Mouse (Mus musculus) hindlimb bud, embryonic 11.5 days (tissue): ENCODE results near the gene Unc5c.

ENCODE experiments used
- DNase-seq: peaks from one replicate; pipeline ENCODE4 v3.0.0-alpha.2; 2012; ENCODE audit warnings: low read depth, low spot score; ENCODE audit errors: extremely low spot score

The Unc5c gene

DNA sequence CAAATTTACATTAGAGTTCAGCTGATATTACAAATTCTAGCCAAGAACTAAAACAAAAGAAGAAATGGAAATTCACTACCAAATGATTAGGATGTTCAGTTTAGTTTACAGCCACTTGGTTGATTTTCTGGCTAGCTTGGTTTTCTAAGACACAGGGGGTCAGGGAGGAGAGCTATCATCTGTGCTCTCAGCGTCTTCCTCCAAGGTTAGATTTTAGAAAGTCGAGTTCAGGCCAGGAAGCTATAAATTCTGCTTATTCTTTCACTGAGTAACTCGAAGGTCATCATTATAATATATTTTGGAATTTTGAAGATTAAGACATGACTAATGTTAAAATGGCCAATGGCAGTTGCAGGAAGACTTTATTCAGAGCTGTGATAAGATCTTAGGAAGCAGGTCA lies 131.4 kb downstream of the Unc5c start:
- DNase-seq = no peak

DNA sequence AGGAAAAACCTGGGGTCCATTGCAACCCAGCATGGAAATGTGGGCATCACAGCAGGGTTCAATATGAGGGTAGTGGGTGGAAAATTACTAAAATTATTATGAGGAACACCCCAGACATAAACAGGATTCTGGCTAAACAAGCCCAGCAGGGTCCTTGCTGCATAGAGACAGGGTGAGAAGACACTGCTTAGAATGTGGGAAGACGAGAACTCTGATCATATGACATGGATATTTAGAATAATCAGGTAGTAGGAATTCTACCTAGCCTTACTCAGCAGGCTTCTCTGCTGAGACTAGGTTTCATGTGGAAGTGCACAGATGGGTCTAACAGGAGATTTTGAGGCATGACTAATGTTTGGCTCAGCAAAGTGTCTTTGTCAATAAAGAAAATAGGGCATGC lies 131.9 kb downstream of the Unc5c start:
- no peak for DNase-seq

DNA sequence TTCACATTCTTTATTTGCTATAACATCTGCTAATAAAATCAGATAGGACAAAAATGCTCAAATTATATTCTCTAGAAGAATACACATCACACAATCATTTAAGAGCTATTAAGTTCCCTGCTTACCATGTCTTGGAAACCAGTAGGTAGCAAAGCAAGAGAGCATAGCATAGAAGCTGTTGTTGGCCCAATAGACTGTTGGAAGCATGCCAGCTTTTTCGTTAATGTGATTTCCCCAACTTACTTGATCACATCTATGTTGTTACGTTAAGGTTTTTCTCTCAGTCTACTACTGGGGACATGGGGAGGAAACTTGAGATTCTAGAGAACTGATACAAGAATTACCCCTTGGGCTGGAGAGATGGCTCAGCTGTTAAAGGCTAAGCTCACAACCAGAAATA lies 133.0 kb downstream of the Unc5c start:
- no peak for DNase-seq

DNA sequence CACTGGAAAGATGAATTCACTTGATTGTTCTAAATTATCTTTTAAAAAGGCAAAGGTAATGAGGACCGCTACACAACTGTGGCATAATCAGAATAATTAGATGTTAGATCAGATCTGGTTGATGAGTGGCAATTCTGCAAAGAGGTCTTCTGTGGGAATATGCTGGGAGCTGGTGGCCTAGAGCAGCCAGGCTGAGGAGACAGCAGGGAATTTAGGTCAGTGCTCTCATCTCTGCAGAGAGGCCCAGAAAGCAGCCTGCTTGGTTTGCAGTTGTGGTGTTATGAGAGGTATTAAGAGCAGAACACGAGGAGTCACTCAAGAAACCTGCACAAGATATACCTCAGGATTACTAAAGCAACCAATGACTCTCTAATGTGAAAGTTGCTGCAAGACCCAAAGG lies 133.9 kb downstream of the Unc5c start:
- DNase-seq = no peak

DNA sequence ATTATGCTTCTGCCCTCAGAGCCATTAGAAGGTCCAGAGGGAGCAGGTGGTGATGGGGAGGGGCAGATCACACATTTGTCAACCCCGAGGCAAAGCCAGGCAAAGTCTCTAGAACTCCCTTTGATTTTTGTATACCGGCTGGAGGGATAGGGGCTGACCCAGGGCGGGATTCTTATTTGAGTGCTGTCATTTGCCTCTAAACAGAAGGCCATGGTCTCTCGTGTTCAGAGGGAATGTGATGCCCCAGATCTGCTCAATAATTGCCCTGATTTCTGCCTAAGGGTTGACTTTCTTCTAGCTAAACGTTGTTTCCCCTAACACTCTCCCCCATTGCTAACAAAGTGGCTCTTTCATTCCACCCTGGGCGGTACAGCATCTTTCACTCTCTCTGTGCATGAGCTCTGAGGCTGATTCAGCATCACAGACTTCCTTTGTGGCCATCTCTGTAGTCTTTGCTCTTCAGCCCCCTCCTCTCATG lies 136.1 kb downstream of the Unc5c start:
- no peak for DNase-seq

DNA sequence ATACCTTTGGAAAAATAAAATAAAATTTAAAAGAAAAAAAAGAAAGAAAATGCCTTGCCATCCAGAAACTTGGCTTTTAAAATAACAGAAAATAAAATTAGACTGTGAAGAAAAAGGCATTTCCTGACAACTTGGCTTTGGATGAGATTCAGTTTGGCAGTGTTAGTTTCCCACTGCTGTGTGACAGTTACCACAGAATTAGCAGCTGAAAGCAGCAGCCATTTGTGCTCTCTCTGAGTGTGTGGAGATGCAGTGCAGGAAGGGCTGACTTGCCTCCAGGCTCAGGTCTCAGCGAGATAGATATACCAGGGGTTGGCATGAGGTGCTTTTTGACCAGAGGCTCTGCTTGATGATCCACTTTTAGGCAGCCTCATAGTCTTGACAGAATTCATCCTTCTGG lies 151.7 kb downstream of the Unc5c start:
- no peak for DNase-seq

DNA sequence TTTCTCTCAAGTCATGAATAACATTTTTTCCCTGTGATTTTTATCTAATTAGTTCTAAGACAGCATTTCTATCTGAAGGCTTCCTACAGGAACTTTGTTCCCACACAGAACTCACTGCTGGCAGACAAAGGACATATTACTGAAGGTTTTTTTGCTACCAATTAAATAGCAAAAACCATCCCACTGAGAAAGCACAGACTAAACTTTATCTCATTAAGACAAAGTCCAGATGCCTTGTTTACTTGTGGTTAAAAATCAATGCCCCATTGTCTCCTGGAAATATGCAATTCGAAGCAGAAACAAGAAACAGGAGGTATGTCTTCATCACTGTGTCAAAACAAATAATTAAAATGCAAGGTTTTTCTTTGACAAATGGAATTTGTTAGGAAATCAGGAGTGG lies 153.7 kb downstream of the Unc5c start:
- DNase-seq = no peak

DNA sequence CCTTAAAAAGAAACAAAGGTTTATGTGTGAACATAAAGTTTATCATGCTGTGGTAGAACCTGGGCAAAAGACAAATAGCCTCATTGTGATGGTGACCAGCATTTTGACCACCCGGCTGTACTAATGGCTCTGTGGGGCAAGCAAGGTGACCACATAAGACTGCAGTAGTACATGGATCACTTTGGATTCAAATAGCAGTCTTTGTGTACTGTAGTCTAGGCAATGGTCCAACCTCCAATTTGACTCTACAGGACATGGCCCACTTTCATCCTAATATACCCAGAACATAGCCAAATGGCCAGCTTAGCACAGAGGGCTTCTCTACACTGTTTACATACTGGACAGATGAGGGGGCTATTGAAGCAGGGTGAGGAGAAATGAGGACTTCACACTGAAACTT lies 156.5 kb downstream of the Unc5c start:
- DNase-seq = no peak

DNA sequence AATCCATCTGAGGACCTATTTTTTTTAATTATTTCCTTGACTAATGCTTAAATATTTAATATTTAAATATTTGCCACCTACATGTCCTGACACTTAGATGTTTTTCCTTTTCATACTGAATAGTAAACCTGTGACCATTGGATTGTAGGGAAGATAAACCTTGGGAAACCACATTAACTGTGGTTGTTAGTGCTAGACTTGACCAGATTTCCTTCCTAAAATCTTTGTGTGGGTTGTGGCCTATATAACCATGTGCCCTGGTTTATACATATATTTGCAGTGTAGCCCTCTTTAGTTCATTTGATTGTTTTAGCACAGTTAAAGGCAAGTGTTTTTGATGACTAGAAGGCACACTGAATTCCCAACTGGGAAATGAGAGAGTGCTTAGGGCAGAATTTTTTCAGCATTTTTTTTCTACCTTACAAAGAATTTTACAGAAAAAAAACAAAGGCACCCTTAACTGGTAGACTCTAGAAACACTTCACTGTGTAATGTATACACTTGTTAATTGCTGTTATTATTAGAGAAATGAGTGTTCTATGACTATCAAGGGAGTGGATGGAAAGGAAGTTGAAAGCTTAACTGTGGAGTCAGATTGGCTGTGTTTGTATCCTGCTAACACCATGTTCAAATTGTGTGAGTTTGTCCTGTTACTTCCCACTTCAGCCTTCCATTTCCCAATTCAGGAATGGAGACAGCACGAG lies 162.1 kb downstream of the Unc5c start:
- no peak for DNase-seq

DNA sequence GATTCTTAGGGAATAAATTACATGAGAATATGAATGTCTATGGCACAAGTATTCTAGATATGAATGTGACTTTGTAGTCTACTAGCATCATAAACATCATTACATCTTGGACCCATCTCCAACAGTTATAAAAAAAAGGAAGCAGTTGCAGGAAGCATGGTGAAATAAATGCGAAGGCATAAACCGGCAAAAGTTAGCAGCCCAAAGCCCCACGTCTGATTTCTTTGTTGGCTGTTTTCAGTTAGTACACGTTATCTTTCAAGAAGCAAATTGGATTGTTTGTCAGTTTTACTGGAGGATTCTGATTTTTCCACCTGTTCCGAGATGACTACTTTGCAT lies 162.6 kb downstream of the Unc5c start:
- no peak for DNase-seq

DNA sequence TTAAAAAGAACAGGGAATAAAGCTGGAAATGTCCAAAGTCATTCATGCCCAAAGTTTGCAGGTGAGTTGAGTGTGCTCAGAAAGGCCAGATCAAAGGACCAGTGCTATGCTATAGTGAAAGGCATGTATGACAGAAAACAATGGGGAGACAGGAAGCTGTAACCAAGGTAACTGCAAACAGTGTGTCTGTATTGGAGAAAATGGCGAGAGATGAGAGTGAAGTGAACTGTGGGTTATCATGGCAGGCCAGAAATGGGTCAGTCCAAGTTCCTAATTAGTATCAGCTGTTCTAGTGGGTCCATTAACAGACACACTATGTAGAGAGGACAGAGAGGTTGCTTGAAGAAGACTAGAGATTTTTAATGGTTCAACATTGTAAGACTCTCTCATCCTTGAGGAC lies 164.4 kb downstream of the Unc5c start:
- DNase-seq = no peak

DNA sequence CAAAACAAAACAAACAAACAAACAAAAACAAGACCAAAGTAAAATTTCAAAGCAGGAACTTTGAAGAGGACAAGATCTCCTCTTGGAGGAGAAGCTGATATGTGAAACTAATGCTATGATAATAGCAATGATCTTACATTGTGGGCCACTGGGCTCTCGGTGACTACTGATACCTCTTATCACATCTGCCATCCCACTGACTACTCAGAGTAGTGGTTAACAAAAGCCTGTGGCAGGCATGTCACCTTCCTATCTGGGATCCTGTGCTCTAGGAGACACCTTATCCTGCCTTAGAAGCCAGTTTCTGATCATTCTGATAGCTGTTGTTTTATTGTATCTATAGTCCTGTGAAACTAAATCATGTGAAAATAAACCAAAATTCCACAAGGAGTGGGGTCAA lies 172.9 kb downstream of the Unc5c start:
- no peak for DNase-seq

DNA sequence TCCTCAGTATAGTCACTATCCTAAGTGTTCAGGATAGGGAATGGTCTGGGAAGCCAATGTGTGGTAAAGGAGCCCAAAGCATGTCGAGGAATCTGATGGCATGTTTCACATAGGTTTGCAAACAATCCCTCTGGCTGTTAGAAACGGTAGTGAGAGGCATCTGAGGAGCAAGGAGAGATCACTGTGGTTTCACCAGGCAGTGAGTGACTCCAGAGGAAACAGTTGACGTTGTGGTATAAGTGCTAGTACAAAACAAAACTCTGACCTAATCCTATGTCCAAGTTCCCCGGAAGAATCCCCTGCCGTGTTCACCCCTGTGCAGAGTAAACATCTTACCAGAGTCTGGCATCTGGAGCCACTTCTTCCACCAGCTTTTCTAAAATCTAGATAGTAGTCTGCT lies 179.2 kb downstream of the Unc5c start:
- no peak for DNase-seq

DNA sequence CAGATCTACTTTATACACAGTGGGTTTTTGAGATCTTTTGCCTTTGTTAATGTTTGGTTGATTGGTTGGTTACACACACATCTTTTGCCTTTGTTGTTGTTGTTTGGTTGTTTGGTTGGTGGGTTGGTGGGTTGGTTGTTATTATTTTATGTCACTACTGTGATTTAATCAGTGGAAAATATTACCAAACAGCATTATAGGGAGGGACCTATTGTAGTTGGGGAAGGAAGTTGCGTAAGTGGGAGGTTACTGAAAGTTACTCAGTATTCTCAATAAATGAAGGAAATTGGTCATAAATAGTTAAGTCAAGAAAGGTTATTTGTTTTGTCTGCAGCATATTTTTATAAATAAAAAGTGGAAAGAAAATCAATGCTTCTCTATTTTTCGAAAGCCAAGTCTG lies 181.6 kb downstream of the Unc5c start:
- no peak for DNase-seq

DNA sequence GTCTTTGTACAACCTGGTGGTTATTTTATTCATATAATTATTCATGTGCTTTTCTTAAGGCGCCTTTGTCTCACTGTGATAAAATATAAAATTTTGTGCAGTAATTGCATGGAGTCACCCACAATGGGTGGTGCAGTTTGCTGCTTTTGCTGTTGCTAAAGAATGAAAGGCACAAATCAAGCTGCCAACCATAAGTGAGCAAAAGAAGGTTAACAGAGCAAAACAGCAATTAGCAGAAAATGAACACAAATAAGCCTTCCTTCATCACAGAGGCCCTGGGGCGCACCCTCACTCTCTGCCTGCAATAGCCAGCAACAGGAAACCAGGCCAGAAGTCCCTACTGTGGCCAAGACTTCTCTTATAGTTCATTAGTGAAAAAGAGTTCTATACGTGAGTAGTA lies 185.6 kb downstream of the Unc5c start:
- DNase-seq = no peak

DNA sequence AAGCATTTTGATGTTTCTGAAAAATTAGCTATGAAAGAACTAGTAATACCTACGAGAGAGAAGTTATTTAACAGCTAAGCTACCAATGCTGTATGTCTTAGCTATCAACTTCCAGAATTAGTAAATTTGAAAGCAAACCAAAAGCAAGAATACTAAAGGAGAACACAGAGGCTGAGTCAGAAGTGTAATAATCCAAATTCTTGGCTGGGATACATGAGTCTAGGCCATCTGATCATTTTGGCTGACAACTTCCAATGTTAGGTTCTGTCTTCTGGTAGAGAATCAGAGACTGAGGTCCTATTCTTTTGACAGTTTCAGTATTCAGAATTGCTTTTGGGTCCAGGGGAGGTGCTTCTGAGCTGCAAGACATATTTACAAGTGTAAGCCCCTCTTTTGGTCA lies 188.9 kb downstream of the Unc5c start:
- no peak for DNase-seq

DNA sequence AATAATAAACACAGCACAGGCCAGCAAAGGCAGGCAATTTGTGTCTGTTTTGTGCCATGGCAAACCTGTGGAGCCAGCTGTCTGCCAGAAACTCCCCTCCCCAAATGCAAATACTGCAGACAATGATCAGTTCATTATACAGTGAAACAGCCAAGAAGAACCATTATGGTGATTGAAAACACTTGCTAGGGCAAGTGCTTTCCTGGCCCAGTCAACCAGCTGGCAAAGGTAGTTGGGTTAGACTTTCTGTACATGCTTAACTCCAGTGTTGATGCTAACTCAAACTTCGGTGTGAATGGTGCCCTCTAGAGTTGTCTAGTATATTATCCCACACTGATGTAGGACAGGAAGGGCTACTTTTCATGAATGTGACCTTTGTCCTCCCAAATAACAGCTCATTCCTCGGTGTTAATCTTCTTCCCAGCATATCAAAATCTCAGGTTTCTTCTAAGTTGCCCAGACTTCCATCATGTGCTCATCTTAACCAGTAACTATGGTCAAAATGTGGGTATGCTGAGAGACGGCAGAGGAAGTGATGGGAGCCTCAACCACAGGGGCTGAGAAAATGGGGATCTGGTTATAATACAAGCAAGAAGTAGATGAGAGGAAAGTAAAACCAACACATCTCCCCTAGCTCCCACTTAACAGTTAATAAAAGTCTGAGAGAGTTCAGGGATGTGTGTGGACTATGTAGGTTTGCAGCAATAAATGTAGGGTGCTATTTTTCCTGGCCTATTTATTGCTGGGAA lies 194.2 kb downstream of the Unc5c start:
- no peak for DNase-seq

DNA sequence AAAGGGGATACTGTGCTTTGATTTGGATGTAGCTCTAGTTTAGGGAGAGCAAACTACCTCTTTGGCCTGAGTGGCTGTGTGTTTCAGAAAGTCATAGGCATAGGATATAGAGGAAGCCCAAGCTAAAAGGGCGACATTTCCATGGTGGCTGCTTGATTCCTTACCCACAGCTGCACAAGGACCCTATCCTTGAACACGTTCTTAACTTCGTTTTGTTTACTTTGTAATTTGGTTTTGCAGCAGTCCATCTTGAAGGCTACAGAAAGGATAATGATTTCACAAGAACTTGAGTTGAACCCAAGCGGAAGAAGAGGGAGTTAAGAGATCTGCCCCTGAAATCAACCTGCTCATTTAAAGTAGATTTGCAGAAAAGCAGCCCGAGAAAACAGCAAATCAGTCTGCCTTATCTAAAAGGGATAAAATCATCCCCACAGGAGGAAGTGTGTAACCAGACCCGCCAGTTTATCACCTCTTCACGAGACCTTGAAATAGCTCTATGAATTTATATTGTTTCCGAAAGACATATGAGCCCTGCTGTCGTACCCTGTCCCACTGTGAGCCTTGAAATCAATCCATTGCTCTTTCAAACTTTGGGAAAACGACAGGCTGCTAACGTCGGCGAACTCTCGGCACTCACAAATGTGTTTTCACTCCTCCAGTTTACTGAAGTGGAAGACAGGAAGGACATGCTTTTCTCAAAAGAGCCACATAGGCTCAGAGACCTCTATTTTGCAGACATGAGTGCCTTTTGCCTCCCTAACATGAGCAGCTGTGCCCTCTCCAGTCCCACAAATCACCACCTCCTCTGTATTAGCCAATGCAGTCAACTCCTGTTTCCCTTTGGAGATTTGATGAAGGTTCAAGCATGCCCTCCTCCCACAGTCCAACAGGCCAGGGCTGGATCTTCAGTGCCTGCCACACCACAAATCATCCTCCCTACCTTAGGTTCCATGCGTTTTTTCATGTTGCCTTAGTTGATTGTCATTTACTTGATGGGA lies 195.3 kb downstream of the Unc5c start:
- no peak for DNase-seq

DNA sequence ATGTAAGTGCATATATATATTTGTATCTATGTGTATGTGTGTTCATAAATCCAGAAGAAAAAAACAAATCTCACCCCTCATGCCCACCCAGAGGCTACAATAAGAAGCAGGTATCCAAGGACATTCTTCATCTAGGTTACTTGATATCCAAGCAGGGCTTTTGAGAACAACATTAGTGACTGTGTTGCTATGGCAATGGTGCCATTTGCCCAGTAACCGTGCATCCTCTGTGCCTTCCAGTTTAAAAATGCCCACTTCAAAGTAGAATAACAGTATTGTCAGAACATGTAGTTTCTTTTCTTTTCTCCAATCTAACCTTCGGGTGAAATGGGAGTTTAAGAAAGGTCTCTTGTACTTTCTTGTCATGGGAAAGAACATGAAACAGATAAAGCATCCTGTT lies 224.1 kb downstream of the Unc5c start:
- no peak for DNase-seq

DNA sequence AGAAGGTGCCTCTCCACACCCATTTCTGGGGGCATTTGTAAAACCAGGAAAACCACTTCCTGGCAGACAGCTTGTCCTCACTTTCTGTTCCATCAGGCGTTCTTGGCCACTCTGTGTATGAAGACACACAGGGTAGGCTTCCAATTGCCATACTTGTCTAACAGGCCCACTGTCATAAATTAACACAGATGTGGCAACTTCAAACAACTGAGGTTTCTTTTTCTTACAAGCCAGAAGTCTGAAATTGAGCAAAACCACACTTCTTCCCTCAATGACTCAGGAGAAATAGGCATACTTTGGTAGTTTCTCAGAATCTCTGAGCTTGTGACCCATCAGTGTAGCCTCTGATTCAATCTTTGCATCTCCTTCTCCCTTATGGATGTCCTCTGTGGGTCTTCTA lies 225.7 kb downstream of the Unc5c start:
- no peak for DNase-seq

DNA sequence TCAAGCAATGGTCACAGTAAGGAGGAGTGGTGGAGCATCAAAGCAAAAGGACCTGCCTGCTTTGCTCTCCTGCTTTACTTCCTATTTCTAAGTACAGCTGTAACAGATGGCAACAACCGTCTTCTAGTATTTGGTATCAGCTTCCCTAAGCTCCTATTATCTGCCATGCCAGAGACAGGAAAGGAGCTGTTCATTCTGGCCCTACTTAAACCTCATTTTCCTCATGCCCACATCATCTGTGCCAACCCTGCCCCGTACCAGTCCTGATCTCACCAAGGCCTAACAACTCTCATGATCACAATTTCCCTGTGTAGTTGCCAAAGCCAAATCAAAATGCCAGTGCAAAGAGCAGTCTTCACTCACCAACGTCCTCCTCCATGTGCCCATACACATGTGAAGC lies 226.4 kb downstream of the Unc5c start:
- no peak for DNase-seq

DNA sequence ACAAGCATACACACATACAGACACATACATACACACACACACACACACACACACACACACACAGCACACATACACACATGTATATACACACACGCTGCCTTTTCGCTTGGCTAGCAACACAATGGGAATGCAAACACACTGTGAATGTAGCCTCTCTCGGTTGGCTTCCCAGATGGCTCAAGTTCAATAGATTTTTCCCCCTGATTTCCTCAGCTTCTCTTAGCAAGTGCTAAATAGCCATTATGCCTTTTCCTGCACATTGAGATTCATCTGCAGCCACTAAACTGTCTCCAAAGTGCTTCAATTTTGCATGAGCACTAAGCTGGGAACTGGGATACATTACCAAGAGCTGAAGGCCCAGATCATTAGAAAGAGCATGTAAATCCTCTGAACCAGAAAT lies 226.8 kb downstream of the Unc5c start:
- no peak for DNase-seq
